Mouse (Mus musculus) G1E (cell line): ENCODE results near the gene Mpg. TPM values are rescaled to one million over a fixed set of nuclear protein-coding genes. Genes with fewer than 3 reads are reported as not detected.

Source experiments
- ATAC-seq: 2 replicates; pipeline ENCODE4 v1.8.0; 2016; ENCODE audit warnings: mild to moderate bottlenecking; ENCODE audit not compliant: insufficient number of reproducible peaks, poor library complexity, low FRiP score, severe bottlenecking; ENCODE audit errors: extremely low read depth
- DNase-seq: peaks from one replicate; pipeline ENCODE4 v3.0.0; 2012; ENCODE audit warnings: low spot score
- H3K27me3 ChIP-seq: 2 replicates; pipeline ENCODE4 v1.6.1; 2012; ENCODE audit warnings: mild to moderate bottlenecking, low read length, inconsistent platforms; ENCODE audit not compliant: insufficient read depth
- H3K36me3 ChIP-seq: replicated peaks from 2 replicates; pipeline ENCODE3; 2012; ENCODE audit warnings: mild to moderate bottlenecking, inconsistent platforms
- H3K4me1 ChIP-seq: 2 replicates; pipeline ENCODE4 v1.6.1; 2012; ENCODE audit warnings: low read depth, low read length, inconsistent platforms, mixed read lengths; ENCODE audit not compliant: insufficient read depth
- H3K4me3 ChIP-seq: 2 replicates; pipeline ENCODE4 v1.5.1; 2012; ENCODE audit warnings: low read depth, mild to moderate bottlenecking, inconsistent platforms, low read length, moderate library complexity, mixed read lengths
- H3K9me3 ChIP-seq: replicated peaks from 2 replicates; pipeline ENCODE4 v1.6.1; 2012; ENCODE audit warnings: inconsistent platforms
- CTCF ChIP-seq: IDR thresholded peaks from 2 replicates; pipeline ENCODE4 v1.5.1; 2012; ENCODE audit warnings: low read depth, low read length, inconsistent platforms, mixed read lengths
- GATA1 ChIP-seq: IDR thresholded peaks from 2 replicates; pipeline ENCODE4 v1.6.1; 2012; ENCODE audit warnings: borderline replicate concordance, low read length, inconsistent platforms, mixed read lengths
- GATA2 ChIP-seq: IDR thresholded peaks from 2 replicates; pipeline ENCODE4 v1.6.1; 2012; ENCODE audit warnings: low read depth, low read length, inconsistent platforms, borderline replicate concordance
- POLR2AphosphoS5 ChIP-seq: IDR thresholded peaks from 2 replicates; pipeline ENCODE4 v1.6.1; 2012; ENCODE audit warnings: low read depth, low read length, inconsistent platforms; ENCODE audit not compliant: insufficient replicate concordance
- TAL1 ChIP-seq: conservative IDR thresholded peaks from 2 replicates; pipeline ENCODE4 v1.6.1; 2012; ENCODE audit warnings: low read depth, low read length, inconsistent platforms, mixed read lengths
- polyA plus RNA-seq: library from polyadenylated mRNA; stranded (reverse); fragments of >175 nt; gene quantifications from 2 replicates; pipeline ENCODE4 v1.2.3, GENCODE M21; 2012
- total RNA-seq, 2 experiments: library from RNA; stranded (forward) in 1 of 2; stranded (reverse) in 1 of 2; fragments of 200-1000 nt in 1 of 2; fragments of >200 nt in 1 of 2; fragmentation: Nextera tagmentation in 1 of 2; gene quantifications; 2 replicates each; pipeline ENCODE4 v1.2.3; 2014 to 2017

Mpg gene
- total and polyA plus RNA-seq, 3 experiments = 14.2 to 22.0 (median 17.0) TPM

DNA sequence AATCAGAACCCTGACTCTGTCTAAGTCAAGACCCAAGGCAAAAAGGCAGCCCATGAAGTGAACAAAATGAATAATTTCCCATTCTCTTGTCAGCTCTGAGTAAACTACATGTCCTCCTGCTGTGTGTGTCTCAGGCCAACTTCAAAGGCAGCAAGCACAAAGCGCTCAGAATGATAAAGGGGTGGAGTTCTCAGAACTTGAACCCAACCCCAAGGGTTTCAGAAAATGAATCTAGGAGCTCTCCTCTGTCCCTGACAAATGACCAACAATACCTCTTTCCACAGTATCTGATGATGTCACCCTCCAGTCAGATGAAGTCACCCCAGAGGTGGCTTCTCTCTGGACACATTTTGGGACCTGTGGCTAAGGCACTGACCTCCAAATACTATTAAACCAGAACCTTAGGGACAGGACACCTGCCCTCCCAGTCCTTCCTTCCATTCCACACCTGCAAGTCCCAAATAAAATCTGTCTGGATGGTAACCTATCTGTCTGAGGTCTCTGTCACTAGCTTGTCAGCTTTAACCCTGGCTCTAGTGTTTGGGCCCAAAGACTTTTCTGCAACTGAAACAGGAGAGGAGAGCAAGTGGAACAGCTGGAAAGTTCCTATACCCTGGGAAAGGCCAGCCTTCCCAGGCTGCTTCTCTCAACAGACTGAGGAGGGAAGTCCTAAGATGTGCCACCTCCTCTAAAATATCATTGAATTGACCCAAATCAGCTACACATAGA, 55.3 kb downstream of the Mpg start:
- Histone ChIP-seq H3K36me3 (no peaks in the 10 kb centered on the region), H3K4me3 (no peak overlapping the region; the same call in 1 of the 2 replicates), H3K4me1 (peaks cover 65% of the 10 kb centered on the region), H3K27me3 (no peaks in the 10 kb centered on the region), H3K9me3 (no peaks in the 10 kb centered on the region)
- no peak for ATAC-seq
- no peak for DNase-seq
- TF ChIP-seq GATA2 = no peak
- TF ChIP-seq GATA1 = no peak
- TF ChIP-seq POLR2AphosphoS5 = no peak
- TF ChIP-seq TAL1 = no peak
- TF ChIP-seq CTCF = no peak

Other genes with a start within 250 kb of the Mpg start
- not detected in 2 replicates for gene Nsg2, start 226.0 kb upstream of the Mpg start, total RNA-seq (2014; fragmentation: Nextera tagmentation)
- 0.46 and 0.49 TPM in 2 replicates for gene Nsg2, start 226.0 kb upstream of the Mpg start, total RNA-seq (2017)
- gene Nsg2, start 226.0 kb upstream of the Mpg start, polyA plus RNA-seq = not detected in 2 replicates
- 2.3 and 4.6 TPM in 2 replicates for gene Il9r, start 26.2 kb upstream of the Mpg start, total RNA-seq (2014; fragmentation: Nextera tagmentation)
- gene Il9r, start 26.2 kb upstream of the Mpg start, total RNA-seq (2017) = 5.7 and 6.9 TPM in 2 replicates
- gene Il9r, start 26.2 kb upstream of the Mpg start, polyA plus RNA-seq = 2.6 and 4.0 TPM in 2 replicates
- 9.2 and 20.0 TPM in 2 replicates for gene Snrnp25, start 21.1 kb upstream of the Mpg start, total RNA-seq (2014; fragmentation: Nextera tagmentation)
- 62.5 and 68.7 TPM in 2 replicates for gene Snrnp25, start 21.1 kb upstream of the Mpg start, total RNA-seq (2017)
- 65.6 and 74.4 TPM in 2 replicates for gene Snrnp25, start 21.1 kb upstream of the Mpg start, polyA plus RNA-seq
- gene Rhbdf1, start 4.2 kb upstream of the Mpg start, total RNA-seq (2014; fragmentation: Nextera tagmentation) = 0.19 and 0.30 TPM in 2 replicates
- 0.46 and 2.5 TPM in 2 replicates for gene Rhbdf1, start 4.2 kb upstream of the Mpg start, total RNA-seq (2017)
- 0.91 and 2.1 TPM in 2 replicates for gene Rhbdf1, start 4.2 kb upstream of the Mpg start, polyA plus RNA-seq
- gene Nprl3, start 41.2 kb downstream of the Mpg start, total RNA-seq (2014; fragmentation: Nextera tagmentation) = 90.6 and 121 TPM in 2 replicates
- gene Nprl3, start 41.2 kb downstream of the Mpg start, total RNA-seq (2017) = 26.3 and 27.0 TPM in 2 replicates
- gene Nprl3, start 41.2 kb downstream of the Mpg start, polyA plus RNA-seq = 106 and 134 TPM in 2 replicates
- gene Hba-x, start 49.9 kb downstream of the Mpg start, total RNA-seq (2014; fragmentation: Nextera tagmentation) = not detected in 2 replicates
- gene Hba-x, start 49.9 kb downstream of the Mpg start, total RNA-seq (2017) = not detected in 2 replicates
- 0.09 TPM in 1 of 2 replicates, not detected in the other for gene Hba-x, start 49.9 kb downstream of the Mpg start, polyA plus RNA-seq
- 230 and 2,260 TPM in 2 replicates for gene Hba-a1, start 57.0 kb downstream of the Mpg start, total RNA-seq (2014; fragmentation: Nextera tagmentation)
- 242 and 325 TPM in 2 replicates for gene Hba-a1, start 57.0 kb downstream of the Mpg start, total RNA-seq (2017)
- gene Hba-a1, start 57.0 kb downstream of the Mpg start, polyA plus RNA-seq = 3,927 and 4,410 TPM in 2 replicates
- gene Hbq1b, start 60.5 kb downstream of the Mpg start, total RNA-seq (2014; fragmentation: Nextera tagmentation) = 9.1 and 11.6 TPM in 2 replicates
- 0.41 and 0.87 TPM in 2 replicates for gene Hbq1b, start 60.5 kb downstream of the Mpg start, total RNA-seq (2017)
- gene Hbq1b, start 60.5 kb downstream of the Mpg start, polyA plus RNA-seq = 0.70 and 0.87 TPM in 2 replicates
- 268 and 4,240 TPM in 2 replicates for gene Hba-a2, start 70.0 kb downstream of the Mpg start, total RNA-seq (2014; fragmentation: Nextera tagmentation)
- 683 and 890 TPM in 2 replicates for gene Hba-a2, start 70.0 kb downstream of the Mpg start, total RNA-seq (2017)
- gene Hba-a2, start 70.0 kb downstream of the Mpg start, polyA plus RNA-seq = 1,087 and 1,500 TPM in 2 replicates
- not detected in 2 replicates for gene Hbq1a, start 73.6 kb downstream of the Mpg start, total RNA-seq (2014; fragmentation: Nextera tagmentation)
- gene Hbq1a, start 73.6 kb downstream of the Mpg start, total RNA-seq (2017) = not detected in 2 replicates
- not detected in 2 replicates for gene Hbq1a, start 73.6 kb downstream of the Mpg start, polyA plus RNA-seq
- gene Sh3pxd2b, start 121.3 kb downstream of the Mpg start, total RNA-seq (2014; fragmentation: Nextera tagmentation) = not detected in 2 replicates
- 0.12 and 0.16 TPM in 2 replicates for gene Sh3pxd2b, start 121.3 kb downstream of the Mpg start, total RNA-seq (2017)
- not detected in 2 replicates for gene Sh3pxd2b, start 121.3 kb downstream of the Mpg start, polyA plus RNA-seq
- gene Ubtd2, start 228.9 kb downstream of the Mpg start, total RNA-seq (2014; fragmentation: Nextera tagmentation) = not detected in 2 replicates
- 0.11 and 0.46 TPM in 2 replicates for gene Ubtd2, start 228.9 kb downstream of the Mpg start, total RNA-seq (2017)
- 0.29 and 0.33 TPM in 2 replicates for gene Ubtd2, start 228.9 kb downstream of the Mpg start, polyA plus RNA-seq